Mouse (Mus musculus): ENCODE results near the gene Jdp2. TPM values are rescaled to one million over a fixed set of nuclear protein-coding genes. Genes with fewer than 3 reads are reported as not detected.

Jdp2 gene
- polyA plus RNA-seq, 1 experiment from 2014 or later, result 0.49 TPM

GRCm38 (mm10) chr12:85639326-85640008 lies 40.6 kb downstream of the Jdp2 start:
- no peaks in the 10 kb centered on the region; the same call in 1 of the 2 replicates for H3K27me3 ChIP-seq (ENCODE audit: control insufficient read depth, insufficient read depth, low read depth, low read length)
- no peak overlapping the region; the same call in 1 of the 2 replicates for H3K4me2 ChIP-seq (ENCODE audit: low read depth, low read length)
- no peak overlapping the region for H3K4me3 ChIP-seq (ENCODE audit: low read length)
- peak; percentile 95 for ATAC-seq (ENCODE audit: low read depth)
- H3K36me3 ChIP-seq (ENCODE audit: control insufficient read depth, insufficient read depth, low read length), result peaks cover 2% of the 10 kb centered on the region; the same call in 1 of the 2 replicates
- 19% methylated on average over 12 of the region's 12 CpGs for WGBS
- H3K9ac ChIP-seq (ENCODE audit: low read length), result peak overlapping the region; percentile 16; the same call in 1 of the 2 replicates
- peak overlapping the region; percentile 85 for H3K27ac ChIP-seq (ENCODE audit: low read length)
- H3K4me1 ChIP-seq (replicated peaks; ENCODE audit: control insufficient read depth, insufficient read depth, low read length), result peaks cover 42% of the 10 kb centered on the region
- H3K9me3 ChIP-seq (ENCODE audit: control insufficient read depth, low read length), result no peaks in the 10 kb centered on the region

GRCm38 (mm10) chr12:85640852-85641563 lies 42.2 kb downstream of the Jdp2 start:
- no peak for ATAC-seq (ENCODE audit: low read depth)

GRCm38 (mm10) chr12:85641564-85641931 lies 42.7 kb downstream of the Jdp2 start:
- no peak overlapping the region for H3K4me2 ChIP-seq (ENCODE audit: low read depth, low read length)
- H3K9ac ChIP-seq (ENCODE audit: low read length), result no peak overlapping the region
- no peak overlapping the region for H3K4me3 ChIP-seq (ENCODE audit: low read length)
- H3K36me3 ChIP-seq (ENCODE audit: control insufficient read depth, insufficient read depth, low read length), result peaks cover 2% of the 10 kb centered on the region; the same call in 1 of the 2 replicates
- no peaks in the 10 kb centered on the region for H3K27me3 ChIP-seq (ENCODE audit: control insufficient read depth, insufficient read depth, low read depth, low read length)
- no peak for ATAC-seq (ENCODE audit: low read depth)
- no peak overlapping the region for H3K27ac ChIP-seq (ENCODE audit: low read length)
- H3K9me3 ChIP-seq (ENCODE audit: control insufficient read depth, low read length), result no peaks in the 10 kb centered on the region
- peaks cover 42% of the 10 kb centered on the region for H3K4me1 ChIP-seq (replicated peaks; ENCODE audit: control insufficient read depth, insufficient read depth, low read length)
- 48% methylated on average over 4 of the region's 4 CpGs for WGBS

More at GRCm38 (mm10) chr12:85640852-85641563, 42.2 kb downstream of the Jdp2 start:
- H3K36me3 ChIP-seq (ENCODE audit: control insufficient read depth, insufficient read depth, low read length), result peaks cover 2% of the 10 kb centered on the region; the same call in 1 of the 2 replicates
- no peak overlapping the region for H3K4me3 ChIP-seq (ENCODE audit: low read length)
- H3K27ac ChIP-seq (ENCODE audit: low read length), result no peak overlapping the region
- no peak overlapping the region for H3K9ac ChIP-seq (ENCODE audit: low read length)
- no peaks in the 10 kb centered on the region for H3K9me3 ChIP-seq (ENCODE audit: control insufficient read depth, low read length)
- WGBS, result 48% methylated on average over 10 of the region's 10 CpGs
- no peak overlapping the region for H3K4me2 ChIP-seq (ENCODE audit: low read depth, low read length)
- H3K4me1 ChIP-seq (replicated peaks; ENCODE audit: control insufficient read depth, insufficient read depth, low read length), result peaks cover 42% of the 10 kb centered on the region
- H3K27me3 ChIP-seq (ENCODE audit: control insufficient read depth, insufficient read depth, low read depth, low read length), result no peaks in the 10 kb centered on the region

GRCm38 (mm10) chr12:85643735-85644134 lies 44.9 kb downstream of the Jdp2 start:
- H3K9ac ChIP-seq (ENCODE audit: low read length), result no peak overlapping the region
- no peaks in the 10 kb centered on the region for H3K9me3 ChIP-seq (ENCODE audit: control insufficient read depth, low read length)
- no peaks in the 10 kb centered on the region for H3K27me3 ChIP-seq (ENCODE audit: control insufficient read depth, insufficient read depth, low read depth, low read length)
- peaks cover 30% of the 10 kb centered on the region for H3K4me1 ChIP-seq (replicated peaks; ENCODE audit: control insufficient read depth, insufficient read depth, low read length)
- no peak for ATAC-seq (ENCODE audit: low read depth)
- whole genome bisulfite sequencing, result 71% methylated on average over 5 of the region's 5 CpGs
- no peak overlapping the region for H3K27ac ChIP-seq (ENCODE audit: low read length)
- no peak overlapping the region for H3K4me3 ChIP-seq (ENCODE audit: low read length)
- H3K4me2 ChIP-seq (ENCODE audit: low read depth, low read length), result no peak overlapping the region
- H3K36me3 ChIP-seq (ENCODE audit: control insufficient read depth, insufficient read depth, low read length), result peaks cover 2% of the 10 kb centered on the region; the same call in 1 of the 2 replicates

- H3K4me3 ChIP-seq (ENCODE audit: low read length), result no peak overlapping the region
- no peak overlapping the region for H3K27ac ChIP-seq (ENCODE audit: low read length)
- H3K9ac ChIP-seq (ENCODE audit: low read length), result no peak overlapping the region
- peaks cover 13% of the 10 kb centered on the region for H3K4me1 ChIP-seq (replicated peaks; ENCODE audit: control insufficient read depth, insufficient read depth, low read length)
- no peak for ATAC-seq (ENCODE audit: low read depth)
- H3K4me2 ChIP-seq (ENCODE audit: low read depth, low read length), result no peak overlapping the region
- WGBS, result 84% methylated on average over 4 of the region's 4 CpGs
- H3K27me3 ChIP-seq (ENCODE audit: control insufficient read depth, insufficient read depth, low read depth, low read length), result no peaks in the 10 kb centered on the region
- H3K9me3 ChIP-seq (ENCODE audit: control insufficient read depth, low read length), result no peaks in the 10 kb centered on the region
- H3K36me3 ChIP-seq (ENCODE audit: control insufficient read depth, insufficient read depth, low read length), result no peaks in the 10 kb centered on the region
Observed at GRCm38 (mm10) chr12:85645664-85646063, 46.8 kb downstream of the Jdp2 start.

GRCm38 (mm10) chr12:85647346-85647745 lies 48.5 kb downstream of the Jdp2 start:
- Histone ChIP-seq H3K27ac (ENCODE audit: low read length) (no peak overlapping the region), H3K36me3 (ENCODE audit: control insufficient read depth, insufficient read depth, low read length) (no peaks in the 10 kb centered on the region), H3K4me2 (ENCODE audit: low read depth, low read length) (no peak overlapping the region), H3K4me3 (ENCODE audit: low read length) (no peak overlapping the region), H3K4me1 (replicated peaks; ENCODE audit: control insufficient read depth, insufficient read depth, low read length) (no peaks in the 10 kb centered on the region), H3K9me3 (ENCODE audit: control insufficient read depth, low read length) (no peaks in the 10 kb centered on the region), H3K9ac (ENCODE audit: low read length) (no peak overlapping the region), H3K27me3 (ENCODE audit: control insufficient read depth, insufficient read depth, low read depth, low read length) (no peaks in the 10 kb centered on the region)
- WGBS, result 36% methylated on average over 10 of the region's 10 CpGs
- peak; percentile 32; the same call in 1 of the 2 replicates for ATAC-seq (ENCODE audit: low read depth)

GRCm38 (mm10) chr12:85647955-85648354 lies 49.1 kb downstream of the Jdp2 start:
- no peaks in the 10 kb centered on the region for H3K27me3 ChIP-seq (ENCODE audit: control insufficient read depth, insufficient read depth, low read depth, low read length)

GRCm38 (mm10) chr12:85659319-85659718 lies 60.5 kb downstream of the Jdp2 start:
- no peak overlapping the region for H3K9ac ChIP-seq (ENCODE audit: low read length)
- H3K27ac ChIP-seq (ENCODE audit: low read length), result no peak overlapping the region
- peak; percentile 53; the same call in 1 of the 2 replicates for ATAC-seq (ENCODE audit: low read depth)
- 30% methylated on average over 2 of the region's 2 CpGs for WGBS
- H3K4me1 ChIP-seq (replicated peaks; ENCODE audit: control insufficient read depth, insufficient read depth, low read length), result 0 out of 2 replicates have a peak, but pooled peaks cover 4% of the 10 kb centered on the region
- H3K27me3 ChIP-seq (ENCODE audit: control insufficient read depth, insufficient read depth, low read depth, low read length), result no peaks in the 10 kb centered on the region
- H3K9me3 ChIP-seq (ENCODE audit: control insufficient read depth, low read length), result no peaks in the 10 kb centered on the region
- no peaks in the 10 kb centered on the region for H3K36me3 ChIP-seq (ENCODE audit: control insufficient read depth, insufficient read depth, low read length)
- H3K4me3 ChIP-seq (ENCODE audit: low read length), result no peak overlapping the region
- H3K4me2 ChIP-seq (ENCODE audit: low read depth, low read length), result no peak overlapping the region

More at GRCm38 (mm10) chr12:85647955-85648354, 49.1 kb downstream of the Jdp2 start:
- Histone ChIP-seq H3K36me3 (ENCODE audit: control insufficient read depth, insufficient read depth, low read length) (no peaks in the 10 kb centered on the region), H3K4me3 (ENCODE audit: low read length) (no peak overlapping the region), H3K4me2 (ENCODE audit: low read depth, low read length) (no peak overlapping the region), H3K4me1 (replicated peaks; ENCODE audit: control insufficient read depth, insufficient read depth, low read length) (no peaks in the 10 kb centered on the region), H3K9ac (ENCODE audit: low read length) (no peak overlapping the region), H3K9me3 (ENCODE audit: control insufficient read depth, low read length) (no peaks in the 10 kb centered on the region), H3K27ac (ENCODE audit: low read length) (no peak overlapping the region)
- WGBS, result 87% methylated on average over 1 of the region's 1 CpGs
- ATAC-seq (ENCODE audit: low read depth), result no peak

GRCm38 (mm10) chr12:85660855-85661254 lies 62.0 kb downstream of the Jdp2 start:
- Histone ChIP-seq H3K27ac (ENCODE audit: low read length) (no peak overlapping the region), H3K9me3 (ENCODE audit: control insufficient read depth, low read length) (no peaks in the 10 kb centered on the region), H3K4me1 (replicated peaks; ENCODE audit: control insufficient read depth, insufficient read depth, low read length) (0 out of 2 replicates have a peak, but pooled peaks cover 4% of the 10 kb centered on the region), H3K36me3 (ENCODE audit: control insufficient read depth, insufficient read depth, low read length) (no peaks in the 10 kb centered on the region), H3K9ac (ENCODE audit: low read length) (no peak overlapping the region), H3K27me3 (ENCODE audit: control insufficient read depth, insufficient read depth, low read depth, low read length) (no peaks in the 10 kb centered on the region), H3K4me3 (ENCODE audit: low read length) (no peak overlapping the region), H3K4me2 (ENCODE audit: low read depth, low read length) (no peak overlapping the region)
- 81% methylated on average over 12 of the region's 12 CpGs for whole genome bisulfite sequencing
- no peak for ATAC-seq (ENCODE audit: low read depth)

All from lung, embryonic 16.5 days (tissue).